Mouse (Mus musculus): ENCODE data around the gene Tbx2.

The Tbx2 gene

DNA sequence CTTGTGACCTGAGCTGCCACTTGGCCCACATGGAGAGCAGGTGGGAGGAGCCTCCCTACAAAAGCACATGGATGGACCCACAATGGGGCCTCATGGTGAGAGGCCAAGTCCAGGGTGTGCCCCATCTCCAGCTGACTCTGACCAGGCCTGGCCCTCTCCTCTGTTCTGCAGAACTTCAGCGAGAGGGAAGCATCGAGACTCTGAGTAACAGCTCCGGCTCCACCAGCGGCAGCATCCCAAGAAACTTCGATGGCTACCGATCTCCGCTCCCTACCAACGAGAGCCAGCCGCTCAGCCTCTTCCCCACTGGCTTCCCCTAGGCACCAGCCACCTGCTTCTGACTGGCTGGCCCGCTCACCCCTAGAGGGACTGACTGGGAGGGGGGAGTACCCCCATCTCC is 7.3 kb upstream of the Tbx2 start:
- DNase-seq (ENCODE audit: low read depth, low spot score): no peak

DNA sequence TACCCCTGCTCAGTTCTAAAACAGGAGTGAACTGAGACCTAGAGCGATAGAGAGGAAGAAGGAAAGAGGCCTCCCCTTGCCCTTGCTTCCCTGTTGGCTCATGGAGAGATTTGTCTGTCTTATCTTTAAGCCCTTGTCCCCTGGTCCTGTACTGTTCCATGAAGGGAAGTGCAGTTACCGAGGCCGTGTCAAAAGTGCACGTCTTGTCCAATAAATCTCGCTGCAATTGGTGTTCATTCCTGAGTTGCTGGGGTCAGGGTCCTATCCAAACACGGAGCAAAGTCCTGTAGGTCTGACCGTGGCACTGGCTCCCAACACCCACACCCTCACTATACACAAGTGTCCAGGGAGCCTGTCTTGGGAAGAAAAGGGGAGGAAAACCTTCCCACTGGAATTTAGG is 6.5 kb upstream of the Tbx2 start:
- no peak for DNase-seq (ENCODE audit: low read depth, low spot score)

DNA sequence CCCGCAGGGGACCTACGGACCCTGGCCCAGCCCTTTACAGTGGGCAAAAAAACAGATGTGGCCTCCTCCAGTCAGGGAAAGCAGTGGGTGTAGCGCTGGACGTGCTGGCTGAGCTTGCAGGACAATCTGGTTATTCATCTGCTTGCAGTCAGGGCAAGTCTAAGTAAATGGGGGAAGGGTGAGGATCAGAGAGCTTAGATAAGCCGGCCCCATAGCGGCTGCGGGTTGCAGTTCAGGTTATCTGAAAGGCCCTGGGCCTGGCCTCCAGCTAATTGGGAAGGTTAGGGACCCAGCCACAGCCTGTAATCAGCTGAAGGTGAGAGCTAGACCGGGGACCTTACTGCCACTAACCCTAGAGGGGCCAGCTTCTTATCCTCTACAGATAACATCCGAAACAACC is 5.0 kb upstream of the Tbx2 start:
- DNase-seq (ENCODE audit: low read depth, low spot score): no peak

DNA sequence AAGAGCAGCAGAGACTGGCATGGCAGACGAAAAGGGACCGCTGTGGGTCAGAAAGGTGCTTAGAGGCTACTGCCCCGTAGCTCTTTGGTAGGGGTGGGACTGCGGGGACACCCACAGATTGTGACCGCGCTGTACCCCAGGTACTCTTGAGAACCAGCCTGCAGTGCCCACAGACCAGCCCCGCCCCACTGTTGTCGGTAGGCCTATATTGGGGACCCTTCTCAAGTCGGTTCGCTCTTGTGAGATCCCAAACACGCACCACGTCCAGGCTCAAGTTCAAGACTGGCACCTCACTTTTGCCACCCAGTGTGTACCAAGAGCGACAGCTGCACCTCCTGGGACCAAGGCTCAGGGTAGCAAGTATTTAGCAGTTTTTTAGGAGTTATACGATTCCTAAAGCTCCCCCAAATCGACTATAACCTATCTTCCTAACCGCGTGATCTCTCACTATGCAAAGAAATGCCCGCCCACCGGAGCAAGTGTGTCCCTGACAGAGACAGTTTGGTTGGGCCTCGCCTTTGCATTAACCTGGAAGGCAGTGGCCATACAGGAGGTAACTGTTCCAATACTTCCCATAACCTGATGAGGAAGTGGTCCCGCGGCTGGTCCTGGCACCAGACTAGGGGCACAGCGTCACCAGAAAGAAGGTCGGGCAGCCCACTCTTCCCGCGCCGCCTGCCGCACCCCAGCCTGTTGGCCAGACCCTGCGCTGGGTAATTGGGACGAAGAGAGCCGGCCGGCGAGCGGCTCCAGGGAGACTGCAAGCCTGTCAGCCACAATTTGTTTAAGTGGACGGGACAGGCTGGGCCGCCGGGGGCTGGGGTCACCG is 3.4 kb upstream of the Tbx2 start:
- DNase-seq (ENCODE audit: low read depth, low spot score): no peak

DNA sequence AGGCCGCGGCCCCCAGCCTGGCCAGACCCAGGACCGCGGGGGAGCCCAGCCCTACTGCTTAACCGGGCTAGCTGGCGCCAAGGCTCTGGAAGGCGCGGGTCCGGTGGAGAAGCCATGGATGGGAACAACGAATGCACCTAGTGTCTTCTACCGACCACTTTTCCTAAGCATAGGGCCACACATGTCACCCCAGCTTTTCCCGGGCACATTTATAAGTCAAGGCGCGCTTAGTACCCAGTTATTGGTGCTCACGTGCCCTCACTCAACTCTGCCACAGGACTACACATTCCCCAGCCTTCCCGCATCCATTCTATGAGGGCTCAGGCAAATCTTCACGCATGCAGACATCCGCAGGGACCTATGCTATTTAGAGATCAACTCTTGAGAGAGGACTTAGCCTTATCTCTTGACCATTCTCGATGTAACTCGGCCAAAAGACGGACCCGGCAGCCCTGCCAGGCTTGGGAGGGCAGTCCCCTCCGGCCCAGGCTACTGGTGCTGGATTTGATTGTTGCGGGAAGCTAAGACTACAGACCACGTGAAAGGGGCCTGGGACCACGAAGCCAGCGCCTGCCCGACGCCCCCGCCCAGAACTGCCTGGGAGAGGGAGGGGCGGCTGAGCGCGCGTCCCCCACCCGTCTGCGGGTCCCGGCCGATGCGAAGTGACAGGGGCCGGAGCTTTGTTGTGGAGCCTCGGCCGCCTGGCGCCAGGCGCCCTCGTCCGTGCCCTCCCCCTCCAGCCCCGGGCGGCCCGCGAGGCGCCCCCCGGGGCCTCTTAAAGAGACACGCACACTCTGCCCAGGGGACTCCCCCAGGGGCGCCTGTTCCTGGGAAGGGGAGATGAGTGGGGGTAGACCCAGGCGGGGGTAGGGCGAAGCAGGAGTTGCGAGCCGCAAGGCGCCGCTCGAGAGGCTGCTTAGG is 2.6 kb upstream of the Tbx2 start:
- DNase-seq (ENCODE audit: low read depth, low spot score): no peak

GRCm38 (mm10) chr11:85830901-85831341 is 1.4 kb upstream of the Tbx2 start:
- no peak for DNase-seq (ENCODE audit: low read depth, low spot score)

GRCm38 (mm10) chr11:85831656-85832230 is 608 bp upstream of the Tbx2 start:
- DNase-seq (ENCODE audit: low read depth, low spot score): no peak

DNA sequence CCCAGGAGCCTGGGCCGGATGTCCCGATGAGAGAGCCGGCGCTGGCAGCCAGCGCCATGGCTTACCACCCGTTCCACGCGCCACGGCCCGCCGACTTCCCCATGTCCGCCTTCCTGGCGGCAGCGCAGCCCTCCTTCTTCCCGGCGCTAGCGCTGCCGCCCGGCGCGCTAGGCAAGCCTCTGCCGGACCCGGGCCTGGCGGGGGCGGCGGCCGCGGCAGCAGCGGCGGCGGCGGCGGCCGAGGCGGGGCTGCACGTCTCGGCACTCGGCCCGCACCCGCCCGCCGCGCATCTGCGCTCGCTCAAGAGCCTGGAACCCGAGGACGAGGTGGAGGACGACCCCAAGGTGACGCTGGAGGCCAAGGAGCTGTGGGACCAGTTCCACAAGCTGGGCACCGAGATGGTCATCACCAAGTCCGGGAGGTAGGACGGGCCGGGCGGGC is 750 bp downstream of the Tbx2 start:
- DNase-seq (ENCODE audit: low read depth, low spot score): no peak

GRCm38 (mm10) chr11:85833761-85834385 is 1.5 kb downstream of the Tbx2 start:
- no peak for DNase-seq (ENCODE audit: low read depth, low spot score)

DNA sequence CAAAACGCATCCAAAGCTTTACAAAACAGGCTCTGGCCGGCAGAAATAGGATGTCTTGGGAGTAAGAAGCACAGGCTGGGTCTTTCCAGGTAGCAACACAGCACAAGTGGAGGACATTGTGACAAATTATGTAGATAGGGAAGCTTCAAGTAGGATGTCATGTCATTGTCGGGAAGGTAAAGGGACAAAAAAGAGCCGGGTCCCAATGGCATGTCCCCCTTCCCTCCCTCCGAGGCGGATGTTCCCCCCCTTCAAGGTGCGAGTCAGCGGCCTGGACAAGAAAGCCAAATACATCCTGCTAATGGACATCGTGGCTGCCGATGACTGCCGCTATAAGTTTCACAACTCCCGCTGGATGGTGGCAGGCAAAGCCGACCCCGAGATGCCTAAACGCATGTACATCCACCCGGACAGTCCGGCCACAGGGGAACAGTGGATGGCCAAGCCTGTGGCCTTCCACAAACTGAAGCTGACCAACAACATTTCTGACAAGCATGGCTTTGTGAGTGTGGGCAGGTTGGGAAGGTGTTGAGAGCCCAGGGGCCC is 2.1 kb downstream of the Tbx2 start:
- DNase-seq (ENCODE audit: low read depth, low spot score): no peak

- DNase-seq (ENCODE audit: low read depth, low spot score): no peak
Measured at GRCm38 (mm10) chr11:85835001-85835752, 2.8 kb downstream of the Tbx2 start.

GRCm38 (mm10) chr11:85835753-85836522 is 3.6 kb downstream of the Tbx2 start:
- DNase-seq (ENCODE audit: low read depth, low spot score): no peak

- no peak for DNase-seq (ENCODE audit: low read depth, low spot score)
Measured at GRCm38 (mm10) chr11:85836523-85837290, 4.4 kb downstream of the Tbx2 start.

GRCm38 (mm10) chr11:85837291-85837647 is 4.9 kb downstream of the Tbx2 start:
- DNase-seq (ENCODE audit: low read depth, low spot score): no peak

DNA sequence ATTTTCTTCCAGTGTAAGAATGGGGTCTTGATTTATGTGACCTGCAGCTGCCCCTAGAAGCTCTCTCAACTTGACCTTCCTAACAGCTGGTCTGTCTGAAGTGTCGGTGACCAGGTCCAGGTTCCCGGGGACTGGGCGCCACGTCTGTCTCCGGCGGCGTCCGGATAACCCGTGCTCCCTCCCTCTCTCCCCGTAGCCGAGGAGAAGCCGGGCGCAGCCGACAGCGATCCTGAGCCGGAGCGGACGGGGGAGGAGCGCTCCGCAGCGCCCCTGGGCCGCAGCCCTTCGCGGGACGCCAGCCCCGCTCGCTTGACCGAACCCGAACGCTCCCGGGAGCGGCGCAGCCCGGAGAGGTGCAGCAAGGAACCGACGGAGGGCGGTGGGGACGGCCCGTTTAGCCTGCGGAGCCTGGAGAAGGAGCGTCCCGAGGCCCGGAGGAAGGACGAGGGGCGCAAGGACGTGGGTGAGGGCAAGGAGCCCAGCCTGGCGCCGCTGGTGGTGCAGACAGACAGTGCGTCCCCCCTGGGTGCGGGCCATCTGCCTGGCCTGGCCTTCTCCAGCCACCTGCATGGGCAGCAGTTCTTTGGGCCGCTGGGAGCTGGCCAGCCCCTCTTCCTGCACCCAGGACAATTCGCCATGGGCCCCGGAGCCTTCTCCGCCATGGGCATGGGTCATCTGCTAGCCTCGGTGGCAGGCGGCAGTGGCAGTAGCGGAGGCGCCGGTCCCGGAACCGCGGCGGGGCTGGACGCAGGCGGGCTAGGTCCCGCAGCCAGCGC is 5.5 kb downstream of the Tbx2 start:
- DNase-seq (ENCODE audit: low read depth, low spot score): no peak

GRCm38 (mm10) chr11:85838424-85839257 is 6.3 kb downstream of the Tbx2 start:
- DNase-seq (ENCODE audit: low read depth, low spot score): no peak

DNA sequence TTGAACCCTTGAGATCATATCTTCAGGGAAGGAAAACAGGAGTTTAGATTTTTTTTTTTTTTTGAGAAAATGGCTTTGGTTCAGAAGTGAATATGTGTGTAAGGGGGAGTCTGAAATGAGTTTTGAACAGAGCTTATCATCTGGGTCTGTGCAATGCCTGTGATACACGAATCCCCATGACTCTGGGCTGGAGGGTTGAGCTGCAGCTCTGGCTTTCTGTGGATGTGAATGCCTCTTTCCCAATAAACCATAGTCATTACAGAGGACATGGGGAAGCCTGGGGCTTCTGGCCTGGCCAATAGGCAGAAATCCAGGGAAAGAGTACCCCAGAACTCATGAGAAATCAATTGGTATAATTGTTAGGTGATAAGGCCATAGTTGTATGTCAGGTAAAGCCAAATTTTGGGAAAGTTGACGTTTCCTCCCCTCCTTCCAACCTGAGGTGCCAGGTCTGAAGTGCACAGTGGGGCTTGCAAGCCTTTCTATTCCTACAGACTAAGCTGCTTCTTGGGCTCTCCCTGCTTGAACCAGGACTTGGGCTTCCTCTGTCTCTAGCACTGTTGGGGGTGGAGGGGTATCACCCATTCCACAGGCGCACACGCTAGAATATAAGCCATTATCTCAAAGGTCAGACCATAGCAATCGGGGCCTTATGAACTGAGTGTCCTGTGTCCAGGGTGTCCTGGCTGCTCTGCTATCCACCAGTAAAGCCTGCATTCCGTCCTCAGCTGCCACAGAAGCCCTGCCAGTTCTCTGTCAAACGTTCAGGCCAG is 7.1 kb downstream of the Tbx2 start:
- no peak for DNase-seq (ENCODE audit: low read depth, low spot score)
